Mouse (Mus musculus) midbrain, postnatal 0 days (tissue): ENCODE data around the gene Diaph3. TPM values are rescaled to one million over a fixed set of nuclear protein-coding genes. Genes with fewer than 3 reads are reported as not detected.

Experiments used
- ATAC-seq: fragments of 200-750 bp; cut with Nextera tagmentation; 2 replicates; pipeline ENCODE4 v1.8.0; 2017; ENCODE audit warnings: moderate number of reproducible peaks, mild to moderate bottlenecking, moderate TSS enrichment, moderate library complexity; ENCODE audit not compliant: low FRiP score
- DNase-seq: peaks from one replicate; pipeline ENCODE4 v3.0.0-alpha.2; 2015; ENCODE audit warnings: low spot score
- H3K27ac ChIP-seq: fragments of 300-500 bp; sonication (generic); 2 replicates; pipeline ENCODE4 v1.5.1; 2014; ENCODE audit warnings: low read depth, mild to moderate bottlenecking, low read length, mixed read lengths
- H3K27me3 ChIP-seq: fragments of 300-500 bp; sonication (generic); 2 replicates; pipeline ENCODE4 v1.6.1; 2014; ENCODE audit warnings: low read length, control low read depth, mixed read lengths; ENCODE audit not compliant: insufficient read depth
- H3K36me3 ChIP-seq: fragments of 300-500 bp; sonication (generic); 2 replicates; pipeline ENCODE4 v1.6.1; 2014; ENCODE audit warnings: low read length, control low read depth, mixed read lengths; ENCODE audit not compliant: insufficient read depth
- H3K4me1 ChIP-seq: fragments of 300-500 bp; sonication (generic); 2 replicates; pipeline ENCODE4 v1.6.1; 2014; ENCODE audit warnings: mild to moderate bottlenecking, control low read depth, antibody characterized with exemption, low read length, mixed read lengths; ENCODE audit not compliant: insufficient read depth
- H3K4me2 ChIP-seq: fragments of 300-500 bp; sonication (generic); 2 replicates; pipeline ENCODE4 v1.6.1; 2014; ENCODE audit warnings: low read depth, mild to moderate bottlenecking, low read length, mixed read lengths; ENCODE audit not compliant: poor library complexity, severe bottlenecking
- H3K4me3 ChIP-seq: fragments of 300-500 bp; sonication (generic); 2 replicates; pipeline ENCODE4 v1.5.1; 2014; ENCODE audit warnings: low read depth, mild to moderate bottlenecking, low read length, moderate library complexity
- H3K9ac ChIP-seq: fragments of 300-500 bp; sonication (generic); replicated peaks from 2 replicates; pipeline ENCODE4 v1.6.1; 2014; ENCODE audit warnings: mild to moderate bottlenecking, low read length, moderate library complexity, mixed read lengths; ENCODE audit not compliant: poor library complexity, severe bottlenecking
- H3K9me3 ChIP-seq: fragments of 300-500 bp; sonication (generic); 2 replicates; pipeline ENCODE4 v1.6.1; 2016; ENCODE audit warnings: low read length, control low read depth
- CTCF ChIP-seq: IDR thresholded peaks from 2 replicates; pipeline ENCODE4 v1.5.1; 2016; ENCODE audit warnings: antibody characterized with exemption, mild to moderate bottlenecking
- WGBS: fragments of 180-500 bp; shearing (Covaris S2); extraction: QIAGEN DNeasy Blood & Tissue Kit; methylation state at CpG from one replicate; pipeline ENCODE4 v1.1.7; 2014; 5-methylcytosine and 5-hydroxymethylcytosine counted together
- polyA plus RNA-seq: library from polyadenylated mRNA; unstranded; fragments of >200 nt; fragmentation: Nextera tagmentation; extraction: Ambion mirVana; gene quantifications from 2 replicates; pipeline ENCODE4 v1.2.1, GENCODE M21; 2015
- total RNA-seq: library from RNA; depleted of rRNA; stranded (reverse); fragments of >200 nt; gene quantifications from 2 replicates; pipeline ENCODE4 v1.2.3, GENCODE M21; 2014

Gene Diaph3
- total and polyA plus RNA-seq, 2 experiments from 2014 or later = 1.9 to 2.5 TPM

- WGBS = 87% methylated on average over 2 of the region's 2 CpGs
- H3K27me3 ChIP-seq = no peaks in the 10 kb centered on the region
- TF ChIP-seq CTCF = no peak
- no peaks in the 10 kb centered on the region for H3K9me3 ChIP-seq
- no peak overlapping the region for H3K9ac ChIP-seq
- DNase-seq = no peak
- ATAC-seq = no peak
- H3K36me3 ChIP-seq = no peaks in the 10 kb centered on the region
- H3K4me2 ChIP-seq = no peak overlapping the region
- no peaks in the 10 kb centered on the region for H3K4me1 ChIP-seq
- no peak overlapping the region for H3K27ac ChIP-seq
- H3K4me3 ChIP-seq = no peak overlapping the region
Observed at GRCm38 (mm10) chr14:86714088-86714690, 426.8 kb downstream of the Diaph3 start.

- ATAC-seq = no peak
- 94% methylated on average over 3 of the region's 3 CpGs for WGBS
Observed at GRCm38 (mm10) chr14:86704080-86704479, 437.0 kb downstream of the Diaph3 start.

GRCm38 (mm10) chr14:86701145-86701544 lies 439.9 kb downstream of the Diaph3 start:
- Histone ChIP-seq H3K4me2 (no peak overlapping the region), H3K9ac (no peak overlapping the region), H3K27me3 (no peaks in the 10 kb centered on the region), H3K4me1 (no peaks in the 10 kb centered on the region), H3K9me3 (no peaks in the 10 kb centered on the region), H3K4me3 (no peak overlapping the region), H3K27ac (no peak overlapping the region), H3K36me3 (no peaks in the 10 kb centered on the region)
- TF ChIP-seq CTCF = no peak
- WGBS = 56% methylated on average over 4 of the region's 4 CpGs
- DNase-seq = no peak
- ATAC-seq = no peak

More at GRCm38 (mm10) chr14:86704080-86704479, 437.0 kb downstream of the Diaph3 start:
- DNase-seq = no peak
- Histone ChIP-seq H3K4me2 (no peak overlapping the region), H3K9me3 (no peaks in the 10 kb centered on the region), H3K4me3 (no peak overlapping the region), H3K4me1 (no peaks in the 10 kb centered on the region), H3K36me3 (no peaks in the 10 kb centered on the region), H3K27me3 (no peaks in the 10 kb centered on the region), H3K27ac (no peak overlapping the region), H3K9ac (no peak overlapping the region)
- TF ChIP-seq CTCF = no peak

GRCm38 (mm10) chr14:86697887-86698286 lies 443.1 kb downstream of the Diaph3 start:
- Histone ChIP-seq H3K4me1 (no peaks in the 10 kb centered on the region), H3K4me3 (no peak overlapping the region), H3K27me3 (no peaks in the 10 kb centered on the region), H3K9me3 (no peaks in the 10 kb centered on the region), H3K27ac (no peak overlapping the region), H3K36me3 (no peaks in the 10 kb centered on the region), H3K4me2 (no peak overlapping the region), H3K9ac (no peak overlapping the region)
- 74% methylated on average over 1 of the region's 1 CpGs for WGBS
- DNase-seq (no peak), ATAC-seq (no peak)
- no peak for TF ChIP-seq CTCF

DNA sequence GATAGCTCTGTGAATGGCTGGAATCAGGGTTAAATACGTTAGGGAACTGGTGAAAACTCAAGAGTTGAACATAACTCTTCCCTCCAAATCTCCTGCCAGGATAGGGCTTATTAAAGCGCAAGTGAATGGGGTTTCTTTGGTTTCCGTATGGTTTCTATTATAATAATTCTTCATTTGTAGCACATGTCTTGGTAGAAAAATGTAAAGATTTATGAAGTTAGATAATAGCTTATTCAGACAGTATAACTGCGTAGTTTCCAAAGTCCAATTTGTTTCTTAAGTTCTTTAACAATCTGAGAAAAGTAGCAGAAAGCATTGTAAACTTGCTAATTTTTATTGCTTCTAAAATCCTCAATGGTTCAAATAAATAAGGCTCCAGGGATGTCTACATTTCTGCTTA lies 448.3 kb downstream of the Diaph3 start:
- Histone ChIP-seq H3K4me3 (no peak overlapping the region), H3K4me1 (no peaks in the 10 kb centered on the region), H3K9me3 (no peaks in the 10 kb centered on the region), H3K36me3 (no peaks in the 10 kb centered on the region), H3K4me2 (no peak overlapping the region), H3K9ac (no peak overlapping the region), H3K27ac (no peak overlapping the region), H3K27me3 (no peaks in the 10 kb centered on the region)
- ATAC-seq (no peak), DNase-seq (no peak)
- no peak for TF ChIP-seq CTCF
- WGBS = 89% methylated on average over 4 of the region's 4 CpGs

DNA sequence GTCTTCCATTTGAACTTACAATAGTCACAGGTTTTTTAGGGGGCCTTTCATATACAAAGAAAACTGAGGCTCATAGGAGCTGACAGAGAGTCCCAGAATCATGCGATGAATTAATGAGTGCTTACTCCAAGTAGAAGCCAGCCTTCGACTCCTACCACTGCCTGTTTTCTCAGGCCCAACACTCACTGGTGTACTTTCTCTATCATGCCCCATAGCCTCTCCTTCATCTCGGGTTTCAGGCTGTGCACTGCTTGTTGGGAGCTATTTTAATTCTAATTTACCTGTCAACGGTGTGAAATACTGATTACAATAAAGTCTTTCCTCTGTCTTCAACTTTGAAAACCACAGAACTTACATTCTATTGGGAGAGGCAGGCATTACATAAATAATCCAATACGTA lies 449.7 kb downstream of the Diaph3 start:
- TF ChIP-seq CTCF = no peak
- no peak for ATAC-seq

More for the DNA sequence above, 449.7 kb downstream of the Diaph3 start:
- no peaks in the 10 kb centered on the region for H3K4me1 ChIP-seq
- H3K27ac ChIP-seq = no peak overlapping the region
- WGBS = 62% methylated on average over 5 of the region's 5 CpGs
- no peak overlapping the region for H3K9ac ChIP-seq
- H3K4me2 ChIP-seq = no peak overlapping the region
- H3K4me3 ChIP-seq = no peak overlapping the region
- H3K9me3 ChIP-seq = no peaks in the 10 kb centered on the region
- no peak for DNase-seq
- no peaks in the 10 kb centered on the region for H3K27me3 ChIP-seq
- no peaks in the 10 kb centered on the region for H3K36me3 ChIP-seq
